Mouse (Mus musculus) monocyte, adult 5-6 weeks (primary cell): ENCODE measurements around the gene Tfip11. TPM values are rescaled to one million over a fixed set of nuclear protein-coding genes. Genes with fewer than 3 reads are reported as not detected.

Source experiments
- ATAC-seq: fragments of 153-309, 156-312 bp; replicated peaks from 2 replicates; pipeline ENCODE4 v1.8.0; 2017; ENCODE audit warnings: mild to moderate bottlenecking; ENCODE audit not compliant: low TSS enrichment, insufficient number of reproducible peaks, severe bottlenecking, poor library complexity, low FRiP score
- total RNA-seq: library from RNA; stranded (forward); fragments of 200-1000, 200-491, 200-594 nt; gene quantifications from 3 replicates; pipeline ENCODE4 v1.2.3, GENCODE M21; 2017

Gene Tfip11
- total RNA-seq, 1 experiment from 2014 or later, result 30.1 TPM

GRCm38 (mm10) chr5:112288193-112289141 lies 37.7 kb upstream of the Tfip11 start:
- ATAC-seq, result no peak

GRCm38 (mm10) chr5:112289236-112289635 lies 36.9 kb upstream of the Tfip11 start:
- no peak for ATAC-seq

- no peak for ATAC-seq
Observed at GRCm38 (mm10) chr5:112289819-112290535, 36.2 kb upstream of the Tfip11 start.

- no peak for ATAC-seq
Observed at GRCm38 (mm10) chr5:112290536-112290880, 35.6 kb upstream of the Tfip11 start.

GRCm38 (mm10) chr5:112291866-112292265 lies 34.3 kb upstream of the Tfip11 start:
- ATAC-seq, result no peak

GRCm38 (mm10) chr5:112292343-112292980 lies 33.7 kb upstream of the Tfip11 start:
- no peak for ATAC-seq

GRCm38 (mm10) chr5:112293800-112294199 lies 32.4 kb upstream of the Tfip11 start:
- no peak for ATAC-seq

- no peak for ATAC-seq
Observed at GRCm38 (mm10) chr5:112294696-112295095, 31.5 kb upstream of the Tfip11 start.

GRCm38 (mm10) chr5:112295162-112295561 lies 31.0 kb upstream of the Tfip11 start:
- ATAC-seq, result no peak

- ATAC-seq, result no peak
Observed at GRCm38 (mm10) chr5:112295564-112295963, 30.6 kb upstream of the Tfip11 start.

- ATAC-seq, result no peak
Observed at GRCm38 (mm10) chr5:112296404-112297181, 29.6 kb upstream of the Tfip11 start.

- peak; percentile 45 for ATAC-seq
Observed at GRCm38 (mm10) chr5:112297257-112297656, 28.9 kb upstream of the Tfip11 start.

GRCm38 (mm10) chr5:112298226-112298988 lies 27.8 kb upstream of the Tfip11 start:
- 0 out of 2 replicates have a peak, but pooled peaks have one; percentile 3 for ATAC-seq

GRCm38 (mm10) chr5:112299399-112299798 lies 26.8 kb upstream of the Tfip11 start:
- peak; percentile 34 for ATAC-seq

- no peak for ATAC-seq
Observed at GRCm38 (mm10) chr5:112300112-112300511, 26.0 kb upstream of the Tfip11 start.

- no peak for ATAC-seq
Observed at GRCm38 (mm10) chr5:112300721-112301308, 25.3 kb upstream of the Tfip11 start.

- no peak for ATAC-seq
Observed at GRCm38 (mm10) chr5:112301694-112302093, 24.5 kb upstream of the Tfip11 start.

GRCm38 (mm10) chr5:112302310-112302709 lies 23.8 kb upstream of the Tfip11 start:
- no peak for ATAC-seq
